Mouse (Mus musculus): ENCODE measurements around the gene Omt2b. TPM values are rescaled to one million over a fixed set of nuclear protein-coding genes. Genes with fewer than 3 reads are reported as not detected.
"Not testable (repeated sequence)": the region's sequence is repeated elsewhere in the genome, so short reads cannot be mapped to it uniquely, and the experiment has no call there.

Omt2b gene
- polyA plus RNA-seq, 1 experiment from 2014 or later = not detected

DNA sequence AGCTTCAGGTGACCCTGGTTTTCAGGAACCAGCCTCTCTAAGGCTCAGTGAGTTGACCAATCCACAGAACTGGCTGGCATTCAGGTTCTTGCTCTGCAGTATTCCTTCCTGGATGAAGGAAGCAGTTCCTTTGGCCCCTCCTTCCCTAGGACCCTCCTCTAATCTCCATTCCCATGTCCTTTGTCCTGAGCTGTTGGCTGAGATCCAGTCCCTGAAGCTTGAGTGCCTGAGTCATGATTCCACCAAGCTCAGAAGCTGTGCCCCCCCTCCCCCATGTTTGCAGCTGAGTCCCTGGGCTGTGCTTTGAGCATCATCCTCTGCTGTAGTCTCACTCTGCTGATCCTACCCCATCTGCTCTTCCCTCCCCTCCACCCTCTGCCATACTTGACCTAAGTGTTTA lies 9.7 kb downstream of the Omt2b start:
- not testable (repeated sequence) for H3K4me1 ChIP-seq, H3K9ac ChIP-seq, H3K36me3 ChIP-seq, H3K9me3 ChIP-seq, H3K27ac ChIP-seq, H3K4me3 ChIP-seq, H3K27me3 ChIP-seq, H3K4me2 ChIP-seq
- ATAC-seq (ENCODE audit: borderline replicate concordance, extremely low read depth, low FRiP score, low TSS enrichment) = peak; percentile 73

DNA sequence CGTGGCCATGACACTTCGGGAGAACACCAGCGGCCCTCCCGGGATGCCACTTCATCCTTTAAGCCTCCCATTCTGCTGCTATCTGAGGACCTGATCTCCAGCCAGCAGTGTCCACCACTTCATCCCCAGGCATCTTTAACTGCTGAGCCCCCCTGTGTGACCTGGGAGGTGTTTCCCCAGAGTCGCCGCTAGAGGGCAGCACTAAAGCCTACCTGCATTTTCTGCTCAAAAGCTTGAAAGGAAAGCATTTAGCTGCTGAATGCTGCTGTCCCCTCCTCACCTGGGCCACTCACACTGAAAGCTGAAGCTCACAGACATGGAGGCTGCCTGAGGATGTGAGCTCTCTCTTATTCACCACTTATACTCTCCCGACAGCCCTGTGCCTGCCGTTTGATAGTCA lies 12.9 kb downstream of the Omt2b start:
- H3K27ac ChIP-seq; H3K9me3 ChIP-seq; H3K4me2 ChIP-seq; H3K4me1 ChIP-seq; H3K9ac ChIP-seq; H3K27me3 ChIP-seq; H3K4me3 ChIP-seq; ATAC-seq (ENCODE audit: borderline replicate concordance, extremely low read depth, low FRiP score, low TSS enrichment); H3K36me3 ChIP-seq: not testable (repeated sequence)
- WGBS = 16% methylated on average over 8 of the region's 8 CpGs

DNA sequence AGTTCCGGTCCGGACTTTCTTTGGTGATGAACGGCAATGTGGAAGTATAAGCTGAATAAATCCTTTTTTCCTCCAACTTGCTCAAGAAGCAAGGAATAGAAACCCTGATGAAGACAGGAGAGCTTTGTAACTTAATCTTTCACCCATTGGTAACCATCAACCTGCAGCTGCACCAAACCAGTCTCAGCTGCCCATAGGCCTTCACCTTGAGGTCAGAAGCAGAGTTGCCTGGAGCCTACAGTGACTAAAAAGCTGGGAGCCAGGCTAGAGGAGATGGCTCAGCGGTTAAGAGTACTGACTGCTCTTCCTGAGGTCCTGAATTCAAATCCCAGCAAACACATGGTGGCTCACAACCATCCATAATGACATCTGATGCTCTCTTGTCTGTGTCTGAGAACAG lies 15.1 kb downstream of the Omt2b start:
- not testable (repeated sequence) for H3K27ac ChIP-seq; ATAC-seq (ENCODE audit: borderline replicate concordance, extremely low read depth, low FRiP score, low TSS enrichment)

DNA sequence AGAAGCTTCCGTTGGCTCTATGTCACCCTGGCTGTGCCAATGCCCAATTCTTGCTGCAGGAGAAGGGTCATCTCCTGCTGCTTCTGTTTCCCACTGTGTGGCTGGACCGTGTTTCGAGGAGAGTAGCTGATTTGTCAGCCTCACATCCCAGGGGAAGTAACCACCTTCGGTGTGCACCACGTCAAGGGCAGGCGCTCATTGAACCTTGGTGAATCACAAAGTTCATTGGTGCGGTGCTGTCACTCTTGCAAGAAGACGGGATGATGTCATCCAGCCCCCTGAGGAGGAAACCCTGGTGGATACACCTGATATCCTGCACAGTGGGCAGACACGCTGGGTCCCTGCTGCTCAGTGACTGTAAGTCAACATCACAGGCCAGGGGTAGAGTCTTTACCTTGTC lies 15.7 kb downstream of the Omt2b start:
- not testable (repeated sequence) for H3K27ac ChIP-seq; H3K9ac ChIP-seq; H3K4me3 ChIP-seq; H3K9me3 ChIP-seq; H3K4me2 ChIP-seq; H3K36me3 ChIP-seq; H3K27me3 ChIP-seq; ATAC-seq (ENCODE audit: borderline replicate concordance, extremely low read depth, low FRiP score, low TSS enrichment); H3K4me1 ChIP-seq
- 85% methylated on average over 9 of the region's 9 CpGs for WGBS

More for the DNA sequence above, 15.1 kb downstream of the Omt2b start:
- H3K27me3 ChIP-seq, H3K9ac ChIP-seq, H3K4me2 ChIP-seq, H3K36me3 ChIP-seq, H3K9me3 ChIP-seq, H3K4me3 ChIP-seq, H3K4me1 ChIP-seq: not testable (repeated sequence)
- WGBS = 80% methylated on average over 4 of the region's 4 CpGs

DNA sequence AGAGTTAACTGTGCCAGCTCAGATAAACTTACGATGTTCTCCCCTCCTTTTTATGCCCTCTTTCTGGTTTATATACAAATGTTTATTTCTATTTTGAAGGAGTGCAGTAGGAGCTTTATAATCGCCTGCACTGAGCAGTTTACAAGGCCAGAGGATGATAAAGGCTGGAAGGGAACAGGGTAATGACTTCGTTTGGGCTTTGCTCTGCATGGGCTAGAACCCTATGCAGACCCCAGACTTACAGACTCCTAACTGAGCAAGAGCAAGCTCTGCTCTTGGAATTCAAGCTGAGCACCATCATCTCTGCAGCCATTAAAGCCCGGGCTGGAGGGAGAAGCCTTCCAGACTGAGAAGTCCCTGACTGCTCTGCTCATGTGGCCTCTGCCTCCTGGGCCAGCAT lies 17.8 kb downstream of the Omt2b start:
- H3K4me3 ChIP-seq; H3K9ac ChIP-seq; H3K4me1 ChIP-seq; H3K27ac ChIP-seq; H3K36me3 ChIP-seq; ATAC-seq (ENCODE audit: borderline replicate concordance, extremely low read depth, low FRiP score, low TSS enrichment); H3K9me3 ChIP-seq; H3K27me3 ChIP-seq; H3K4me2 ChIP-seq: not testable (repeated sequence)
- 29% methylated on average over 4 of the region's 4 CpGs for WGBS

DNA sequence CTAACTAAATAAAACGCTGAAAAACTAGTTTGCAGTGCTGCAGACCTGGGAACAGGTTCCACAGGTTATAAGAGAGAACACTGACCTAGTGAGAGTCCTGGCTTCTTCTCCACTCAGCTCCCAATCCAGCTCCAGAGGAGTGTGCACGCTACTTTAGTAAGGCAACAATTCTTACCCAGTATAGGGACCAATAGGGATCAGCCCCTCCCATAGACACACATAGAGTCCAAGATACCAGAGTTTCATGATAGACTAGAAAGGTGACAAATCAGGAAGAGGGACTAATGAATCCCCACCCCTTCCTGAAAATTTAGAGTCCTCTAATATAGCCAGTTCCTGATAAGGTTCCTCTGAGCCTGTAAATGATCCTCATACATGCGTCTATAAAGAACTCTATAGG lies 19.6 kb downstream of the Omt2b start:
- 48% methylated on average over 3 of the region's 3 CpGs for WGBS
- Histone ChIP-seq H3K27ac (no peak overlapping the region), H3K4me1 (no peaks in the 10 kb centered on the region), H3K4me3 (no peak overlapping the region), H3K9ac (no peak overlapping the region), H3K9me3 (no peaks in the 10 kb centered on the region), H3K4me2 (no peak overlapping the region), H3K27me3 (no peaks in the 10 kb centered on the region), H3K36me3 (no peaks in the 10 kb centered on the region)
- peak; percentile 66; the same call in 1 of the 2 replicates for ATAC-seq (ENCODE audit: borderline replicate concordance, extremely low read depth, low FRiP score, low TSS enrichment)

DNA sequence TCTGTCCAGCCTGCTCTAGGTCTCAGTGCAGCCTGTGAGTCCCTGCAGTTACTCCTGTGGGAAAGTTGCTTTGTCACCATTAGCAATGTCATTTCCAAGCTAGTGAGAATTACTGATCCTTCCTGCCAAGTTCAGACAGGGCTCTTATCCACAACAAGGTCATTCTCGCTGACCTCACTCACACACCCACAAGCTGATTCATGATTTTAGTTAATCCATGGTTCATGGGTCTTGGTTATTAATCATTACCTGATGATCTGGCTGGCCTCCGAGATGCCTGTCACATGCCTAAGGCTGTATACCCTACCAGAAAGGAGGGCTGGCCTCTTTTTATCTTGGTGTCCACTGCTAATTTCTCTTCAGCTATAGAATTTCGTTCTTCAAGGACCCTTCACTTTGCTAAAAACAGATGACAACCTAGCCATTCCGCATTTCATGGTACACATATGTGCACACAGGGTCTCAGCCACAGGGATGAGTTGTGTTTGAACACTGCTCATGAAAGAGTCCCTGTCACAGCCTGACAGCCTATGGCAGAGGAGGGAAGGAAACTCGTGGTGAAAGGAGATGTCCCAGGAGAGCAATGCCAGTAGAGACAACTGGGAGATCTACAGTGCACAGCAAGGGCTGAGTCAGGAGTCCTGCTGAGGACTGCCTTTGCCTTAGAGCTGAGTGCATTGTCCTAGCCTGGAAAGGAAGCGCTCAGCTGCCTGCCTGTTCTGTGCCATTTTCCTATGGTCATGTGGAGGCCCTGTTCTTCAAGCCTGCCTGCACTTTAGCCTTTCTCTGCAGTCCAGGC lies 21.0 kb downstream of the Omt2b start:
- H3K36me3 ChIP-seq; H3K4me2 ChIP-seq; H3K4me3 ChIP-seq; H3K27ac ChIP-seq; H3K9ac ChIP-seq; ATAC-seq (ENCODE audit: borderline replicate concordance, extremely low read depth, low FRiP score, low TSS enrichment); H3K9me3 ChIP-seq; H3K27me3 ChIP-seq; H3K4me1 ChIP-seq: not testable (repeated sequence)
- 55% methylated on average over 6 of the region's 6 CpGs for WGBS

DNA sequence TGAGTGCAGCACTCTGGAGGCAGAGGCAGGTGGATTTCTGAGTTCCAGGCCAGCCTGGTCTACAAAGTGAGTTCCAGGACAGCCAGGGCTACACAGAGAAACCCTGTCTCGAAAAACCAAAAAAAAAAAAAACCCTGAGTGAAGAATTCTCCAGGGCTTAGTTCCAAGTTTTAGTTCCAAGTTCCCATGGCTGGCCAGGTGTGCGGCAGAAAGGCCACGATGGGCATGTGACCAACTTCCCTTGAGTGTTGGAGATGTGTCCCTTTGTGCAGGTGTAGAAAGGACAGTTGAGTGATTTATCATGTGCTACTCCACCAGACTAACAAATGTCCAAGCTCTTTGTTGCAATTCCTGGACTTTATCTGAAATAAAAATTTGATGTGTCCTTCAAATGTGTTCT lies 21.8 kb downstream of the Omt2b start:
- H3K9ac ChIP-seq; H3K4me2 ChIP-seq; H3K27me3 ChIP-seq; H3K9me3 ChIP-seq; H3K36me3 ChIP-seq; H3K27ac ChIP-seq; H3K4me1 ChIP-seq; H3K4me3 ChIP-seq; ATAC-seq (ENCODE audit: borderline replicate concordance, extremely low read depth, low FRiP score, low TSS enrichment): not testable (repeated sequence)
- 68% methylated on average over 3 of the region's 3 CpGs for WGBS

DNA sequence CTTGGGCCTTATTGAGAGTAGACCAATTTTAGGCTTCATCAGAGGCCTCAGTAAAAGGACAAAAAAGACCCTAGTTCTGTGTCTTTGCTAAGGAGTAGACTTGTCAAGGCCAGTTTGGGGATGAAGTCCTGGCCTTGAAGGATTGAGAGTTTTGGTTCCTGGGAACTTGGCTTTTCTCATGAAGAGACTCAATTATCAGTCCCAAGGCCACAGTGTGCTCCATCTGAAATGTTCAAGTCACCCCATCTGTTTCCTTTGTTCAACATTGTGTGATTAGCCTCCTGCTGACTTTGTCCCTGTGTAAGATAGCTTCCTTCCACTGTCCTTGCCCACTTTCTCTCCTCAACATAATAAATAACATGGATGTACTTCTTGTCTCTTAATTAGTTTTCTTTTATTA lies 22.6 kb downstream of the Omt2b start:
- H3K4me3 ChIP-seq; H3K9me3 ChIP-seq; H3K9ac ChIP-seq; H3K27me3 ChIP-seq; H3K4me1 ChIP-seq; H3K27ac ChIP-seq; H3K36me3 ChIP-seq; ATAC-seq (ENCODE audit: borderline replicate concordance, extremely low read depth, low FRiP score, low TSS enrichment); H3K4me2 ChIP-seq: not testable (repeated sequence)

DNA sequence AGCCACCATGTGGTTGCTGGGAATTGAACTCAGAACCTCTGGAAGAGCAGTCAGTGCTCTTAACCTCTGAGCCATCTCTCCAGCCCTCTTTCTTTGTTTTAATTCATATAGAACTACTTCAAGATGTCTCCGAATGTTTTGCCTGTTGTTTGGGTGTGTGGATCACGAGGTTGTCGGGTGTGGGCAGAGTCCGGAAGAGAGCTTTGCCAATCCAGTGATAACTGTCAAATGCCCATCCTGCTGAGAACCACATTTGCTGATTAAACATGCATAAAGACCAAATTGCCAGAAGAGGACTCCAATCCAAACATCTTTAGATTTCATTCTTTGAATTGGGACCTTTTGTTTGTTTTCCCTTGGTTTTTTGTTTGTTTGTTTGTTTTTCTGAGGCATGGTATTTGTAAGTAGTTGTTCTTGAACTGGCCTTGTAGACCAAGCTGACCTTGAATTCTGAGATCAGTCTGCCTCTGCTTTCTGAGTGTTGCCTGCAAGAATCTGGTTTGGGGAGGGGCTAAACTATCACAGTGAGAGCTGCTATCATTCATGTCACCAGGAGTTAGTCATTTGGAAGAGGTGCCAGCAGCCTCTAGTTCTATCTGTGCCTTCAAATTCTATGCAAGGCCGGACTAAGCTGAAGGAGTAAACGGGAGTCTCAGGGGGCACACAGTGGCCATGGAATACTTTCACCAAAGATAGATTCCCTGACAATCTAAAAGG lies 24.3 kb downstream of the Omt2b start:
- Histone ChIP-seq H3K9ac (no peak overlapping the region), H3K9me3 (no peaks in the 10 kb centered on the region), H3K4me2 (no peak overlapping the region), H3K27ac (no peak overlapping the region), H3K27me3 (no peaks in the 10 kb centered on the region), H3K4me3 (no peak overlapping the region), H3K36me3 (no peaks in the 10 kb centered on the region), H3K4me1 (no peaks in the 10 kb centered on the region)
- 68% methylated on average over 6 of the region's 6 CpGs for WGBS
- no peak for ATAC-seq (ENCODE audit: borderline replicate concordance, extremely low read depth, low FRiP score, low TSS enrichment)

DNA sequence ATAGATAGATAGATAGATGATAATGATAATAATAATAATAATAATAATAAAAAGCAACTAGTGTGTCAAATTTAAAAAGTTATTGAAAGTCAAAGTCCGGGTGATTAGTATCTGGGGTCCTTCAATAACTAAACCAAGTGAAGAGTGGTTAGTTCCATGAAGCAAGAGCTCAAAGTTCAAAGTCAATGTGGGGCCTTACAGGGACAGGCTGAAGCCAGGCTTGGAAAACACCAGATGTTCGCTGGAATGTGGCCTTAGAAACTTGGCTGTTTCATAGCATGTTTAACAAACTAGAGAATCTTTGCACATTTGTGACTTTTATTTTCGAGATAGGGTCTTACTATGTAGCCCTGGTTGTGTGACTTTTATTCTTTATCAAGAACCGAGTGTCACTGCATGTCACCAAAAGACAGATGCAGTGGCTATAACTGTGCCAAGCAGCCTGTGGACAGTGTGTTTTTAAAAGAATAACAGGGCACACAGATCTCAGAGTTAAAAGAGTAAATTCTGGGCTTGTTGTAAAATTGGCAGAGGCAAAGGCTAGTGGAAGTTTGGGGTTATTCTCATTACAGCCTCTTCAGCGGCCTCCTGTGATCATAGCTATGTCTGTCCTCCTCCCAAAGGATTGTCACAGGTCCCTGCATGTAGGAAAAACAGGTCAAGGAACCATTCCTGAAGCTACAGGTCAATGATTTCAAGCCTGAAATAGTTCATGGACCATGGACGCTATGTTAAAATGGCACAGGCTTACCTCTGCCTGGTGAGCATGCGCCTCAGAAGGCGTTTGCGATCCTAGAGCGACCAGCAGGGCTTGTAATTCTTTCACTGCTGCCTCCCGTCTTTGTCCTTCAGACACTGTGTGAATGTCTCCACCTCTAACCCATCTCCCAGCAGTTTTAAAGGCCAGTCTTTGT lies 27.5 kb downstream of the Omt2b start:
- no peak overlapping the region for H3K4me2 ChIP-seq
- no peak overlapping the region for H3K9ac ChIP-seq
- no peaks in the 10 kb centered on the region for H3K27me3 ChIP-seq
- H3K9me3 ChIP-seq = no peaks in the 10 kb centered on the region
- 72% methylated on average over 11 of the region's 11 CpGs for WGBS
- H3K36me3 ChIP-seq = no peaks in the 10 kb centered on the region
- no peak overlapping the region for H3K4me3 ChIP-seq
- no peak overlapping the region for H3K27ac ChIP-seq
- H3K4me1 ChIP-seq = no peaks in the 10 kb centered on the region
- no peak for ATAC-seq (ENCODE audit: borderline replicate concordance, extremely low read depth, low FRiP score, low TSS enrichment)

DNA sequence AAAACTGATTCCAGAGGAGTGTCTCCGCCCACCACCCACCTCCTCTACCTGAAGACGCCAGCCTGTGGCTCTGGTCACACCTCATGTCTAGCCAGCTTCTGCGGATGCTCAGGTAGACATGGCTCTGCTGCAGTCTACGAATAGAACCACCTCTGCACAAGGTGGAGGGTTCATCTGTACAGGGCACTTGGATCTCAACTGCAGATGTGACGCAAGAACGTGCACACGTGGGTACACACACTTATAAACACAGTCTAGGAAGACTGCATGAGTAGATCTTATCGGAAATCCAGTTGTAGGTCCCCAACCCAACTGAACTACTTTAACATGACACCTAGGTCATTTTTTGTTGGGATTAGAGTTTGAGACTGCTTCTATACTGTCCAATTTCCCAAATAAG lies 28.2 kb downstream of the Omt2b start, which contains the start of gene Gsta2:
Gsta2 (minus strand) TSS at position 178 of the 400 bp plus-strand sequence.
- 85% methylated on average over 8 of the region's 8 CpGs for WGBS
- H3K27ac ChIP-seq = no peak within 1 kb of the TSS
- H3K27me3 ChIP-seq = no peaks in the 10 kb centered on the region
- no peaks in the 10 kb centered on the region for H3K9me3 ChIP-seq
- H3K4me1 ChIP-seq = no peaks in the 10 kb centered on the region
- ATAC-seq (ENCODE audit: borderline replicate concordance, extremely low read depth, low FRiP score, low TSS enrichment) = no peak
- H3K9ac ChIP-seq = no peak within 1 kb of the TSS
- H3K4me3 ChIP-seq = no peak within 1 kb of the TSS
- no peak within 1 kb of the TSS for H3K4me2 ChIP-seq
- H3K36me3 ChIP-seq = no peaks in the 10 kb centered on the region
